Mouse (Mus musculus) embryonic facial prominence, embryonic 15.5 days (tissue): ENCODE measurements around the gene Clec16a. TPM values are rescaled to one million over a fixed set of nuclear protein-coding genes. Genes with fewer than 3 reads are reported as not detected.

Experiments used
- ATAC-seq: fragments of 200-750 bp; cut with Nextera tagmentation; 2 replicates; pipeline ENCODE4 v1.8.0; 2017; ENCODE audit warnings: low read depth, moderate TSS enrichment; ENCODE audit not compliant: insufficient number of reproducible peaks, low FRiP score, low TSS enrichment
- H3K27ac ChIP-seq: fragments of 300-500 bp; sonication (generic); replicated peaks from 2 replicates; pipeline ENCODE4 v1.5.1; 2015; ENCODE audit warnings: mild to moderate bottlenecking, inconsistent platforms
- H3K27me3 ChIP-seq: fragments of 300-500 bp; sonication (generic); 2 replicates; pipeline ENCODE4 v1.6.1; 2015; ENCODE audit warnings: inconsistent platforms
- H3K36me3 ChIP-seq: fragments of 300-500 bp; sonication (generic); 2 replicates; pipeline ENCODE4 v1.6.1; 2015; ENCODE audit warnings: mild to moderate bottlenecking, inconsistent platforms
- H3K4me1 ChIP-seq: fragments of 300-500 bp; sonication (generic); 2 replicates; pipeline ENCODE4 v1.6.1; 2015; ENCODE audit warnings: inconsistent platforms
- H3K4me2 ChIP-seq: fragments of 300-500 bp; sonication (generic); replicated peaks from 2 replicates; pipeline ENCODE4 v1.6.1; 2015; ENCODE audit warnings: mild to moderate bottlenecking, inconsistent platforms
- H3K4me3 ChIP-seq: fragments of 300-500 bp; sonication (generic); replicated peaks from 2 replicates; pipeline ENCODE4 v1.5.1; 2015; ENCODE audit warnings: mild to moderate bottlenecking, inconsistent platforms
- H3K9ac ChIP-seq: fragments of 300-500 bp; sonication (generic); 2 replicates; pipeline ENCODE4 v1.6.1; 2015; ENCODE audit warnings: inconsistent platforms
- H3K9me3 ChIP-seq: fragments of 300-500 bp; sonication (generic); replicated peaks from 2 replicates; pipeline ENCODE4 v1.6.1; 2016; ENCODE audit warnings: inconsistent platforms
- WGBS: fragments of 180-500 bp; shearing (Covaris S2); methylation state at CpG from one replicate; pipeline ENCODE4 v1.1.7; 2015; 5-methylcytosine and 5-hydroxymethylcytosine counted together
- polyA plus RNA-seq: library from polyadenylated mRNA; unstranded; fragments of >200 nt; fragmentation: Nextera tagmentation; extraction: Ambion mirVana; gene quantifications from 2 replicates; pipeline ENCODE4 v1.2.1, GENCODE M21; 2015

Gene Clec16a
- polyA plus RNA-seq, 1 experiment from 2014 or later, result 39.6 TPM

GRCm38 (mm10) chr16:10683193-10684000 lies 138.3 kb downstream of the Clec16a start:
- Histone ChIP-seq H3K4me2 (no peak overlapping the region), H3K4me3 (no peak overlapping the region), H3K9me3 (no peaks in the 10 kb centered on the region), H3K4me1 (no peaks in the 10 kb centered on the region), H3K36me3 (no peaks in the 10 kb centered on the region), H3K9ac (no peak overlapping the region), H3K27ac (no peak overlapping the region), H3K27me3 (no peaks in the 10 kb centered on the region)
- 78% methylated on average over 8 of the region's 8 CpGs for WGBS
- no peak for ATAC-seq

DNA sequence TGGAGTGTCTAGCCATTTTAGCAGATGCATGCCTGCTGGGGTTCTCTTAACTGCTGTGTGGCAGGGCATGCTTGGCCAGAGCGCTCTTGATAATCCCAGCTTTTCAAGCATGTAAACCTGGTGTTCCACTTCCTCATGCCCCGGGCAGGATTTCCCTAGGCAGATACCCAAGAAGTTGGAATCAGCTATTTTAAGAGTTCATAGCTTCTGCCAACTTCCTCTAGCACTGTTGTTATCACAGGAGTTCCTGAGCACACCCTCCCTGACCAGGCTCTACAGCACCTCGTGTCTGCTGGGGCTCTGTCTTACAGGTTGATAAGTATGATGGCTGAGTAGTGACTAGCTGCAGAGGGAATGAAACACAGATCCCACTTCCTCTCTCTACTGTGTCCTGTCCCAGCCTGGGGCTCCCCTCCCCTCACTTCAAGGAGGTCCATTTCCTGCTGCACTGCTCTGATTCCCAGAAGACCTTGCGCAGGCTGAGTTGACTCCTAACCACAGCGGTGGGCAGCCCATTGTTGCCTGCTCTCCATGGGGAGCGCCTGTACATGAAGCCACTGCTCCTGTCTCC lies 144.7 kb downstream of the Clec16a start:
- H3K27ac ChIP-seq, result no peak overlapping the region
- no peak overlapping the region for H3K4me3 ChIP-seq
- 0 out of 2 replicates have a peak, but pooled peaks cover 4% of the 10 kb centered on the region for H3K36me3 ChIP-seq
- WGBS, result 73% methylated on average over 6 of the region's 6 CpGs
- ATAC-seq, result no peak
- no peak overlapping the region for H3K9ac ChIP-seq
- no peaks in the 10 kb centered on the region for H3K9me3 ChIP-seq
- H3K4me2 ChIP-seq, result no peak overlapping the region
- H3K27me3 ChIP-seq, result no peaks in the 10 kb centered on the region
- peaks cover 13% of the 10 kb centered on the region for H3K4me1 ChIP-seq

DNA sequence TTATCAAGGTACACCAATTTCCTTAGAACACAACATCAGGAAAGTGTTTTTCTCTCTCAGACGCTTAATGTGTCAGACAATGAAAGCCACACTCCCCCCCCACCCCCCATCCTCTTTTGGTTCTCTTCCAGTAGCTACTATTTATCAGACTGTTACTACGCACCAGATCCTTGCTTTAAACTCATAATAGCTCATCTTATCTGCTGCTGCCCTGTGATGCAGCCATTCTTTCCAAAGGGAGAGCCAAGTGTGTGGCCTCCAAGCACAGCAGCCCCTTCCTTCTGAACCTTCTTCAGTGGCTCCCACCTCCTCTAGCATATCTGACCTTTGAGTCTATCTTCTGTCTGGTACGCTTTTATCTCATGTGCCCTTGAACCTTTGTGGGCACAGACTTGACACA lies 145.3 kb downstream of the Clec16a start:
- Histone ChIP-seq H3K4me1 (peaks cover 13% of the 10 kb centered on the region), H3K4me3 (no peak overlapping the region), H3K4me2 (no peak overlapping the region), H3K36me3 (0 out of 2 replicates have a peak, but pooled peaks cover 4% of the 10 kb centered on the region), H3K27ac (no peak overlapping the region), H3K9ac (no peak overlapping the region), H3K9me3 (no peaks in the 10 kb centered on the region), H3K27me3 (no peaks in the 10 kb centered on the region)
- ATAC-seq, result no peak
- WGBS, result 91% methylated on average over 3 of the region's 3 CpGs

- no peak for ATAC-seq
These were observed 146.6 kb downstream of the Clec16a start for GRCm38 (mm10) chr16:10691705-10692104.

GRCm38 (mm10) chr16:10692848-10693247 lies 147.7 kb downstream of the Clec16a start:
- no peak overlapping the region for H3K4me3 ChIP-seq
- no peak for ATAC-seq
- H3K9me3 ChIP-seq, result no peaks in the 10 kb centered on the region
- H3K27me3 ChIP-seq, result no peaks in the 10 kb centered on the region
- H3K27ac ChIP-seq, result no peak overlapping the region
- WGBS, result 71% methylated on average over 8 of the region's 8 CpGs
- 0 out of 2 replicates have a peak, but pooled peaks cover 4% of the 10 kb centered on the region for H3K36me3 ChIP-seq
- no peak overlapping the region for H3K4me2 ChIP-seq
- H3K9ac ChIP-seq, result no peak overlapping the region
- H3K4me1 ChIP-seq, result peaks cover 17% of the 10 kb centered on the region

More at GRCm38 (mm10) chr16:10691705-10692104, 146.6 kb downstream of the Clec16a start:
- Histone ChIP-seq H3K9me3 (no peaks in the 10 kb centered on the region), H3K36me3 (0 out of 2 replicates have a peak, but pooled peaks cover 4% of the 10 kb centered on the region), H3K9ac (no peak overlapping the region), H3K27ac (no peak overlapping the region), H3K4me1 (peaks cover 13% of the 10 kb centered on the region), H3K27me3 (no peaks in the 10 kb centered on the region), H3K4me3 (no peak overlapping the region), H3K4me2 (no peak overlapping the region)
- WGBS, result 84% methylated on average over 5 of the region's 5 CpGs

DNA sequence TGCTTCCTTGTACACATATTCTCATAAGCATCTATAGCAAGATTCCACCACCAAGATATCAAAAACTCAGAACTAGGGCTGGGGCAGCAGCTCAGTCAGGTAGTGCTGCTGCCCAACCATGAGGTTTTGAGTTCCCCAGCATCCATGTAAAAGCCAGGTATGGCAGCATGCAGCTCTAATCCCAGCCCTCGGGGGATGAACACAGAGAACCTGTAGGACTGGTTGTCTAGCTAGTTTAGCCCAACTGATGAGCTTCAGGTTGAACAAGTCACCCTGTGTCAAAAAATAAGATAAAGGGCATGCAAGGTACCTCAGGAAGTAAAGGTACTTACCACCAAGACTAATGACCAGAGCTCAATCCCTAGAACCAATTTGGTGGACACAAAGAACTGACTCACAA lies 148.3 kb downstream of the Clec16a start:
- Histone ChIP-seq H3K36me3 (0 out of 2 replicates have a peak, but pooled peaks cover 4% of the 10 kb centered on the region), H3K27me3 (no peaks in the 10 kb centered on the region), H3K4me2 (no peak overlapping the region), H3K9ac (no peak overlapping the region), H3K4me3 (no peak overlapping the region), H3K27ac (no peak overlapping the region), H3K4me1 (peaks cover 17% of the 10 kb centered on the region), H3K9me3 (no peaks in the 10 kb centered on the region)
- WGBS, result 64% methylated on average over 1 of the region's 1 CpGs
- ATAC-seq, result no peak

DNA sequence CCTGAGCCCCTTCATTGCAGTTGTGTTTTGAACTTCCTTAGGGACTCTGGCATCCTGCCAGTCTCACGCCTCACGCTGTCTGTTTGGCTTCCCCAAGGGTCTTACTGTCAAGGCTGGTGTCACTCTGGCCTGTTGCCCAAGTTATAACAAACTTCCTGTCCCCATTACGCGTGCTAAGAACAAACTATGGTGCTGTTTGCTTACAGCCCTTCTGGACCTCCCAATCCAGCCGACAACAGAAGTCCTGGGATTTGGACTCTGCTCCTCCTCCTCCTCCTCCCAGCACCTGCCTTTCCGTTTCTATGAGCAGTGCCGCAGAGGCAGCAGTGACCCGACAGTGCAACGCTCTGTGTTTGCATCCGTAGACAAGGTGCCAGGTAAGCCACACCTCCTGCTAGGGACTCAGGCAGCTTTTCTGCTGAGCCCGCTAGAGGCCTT lies 149.3 kb downstream of the Clec16a start:
- Histone ChIP-seq H3K9ac (no peak overlapping the region), H3K27ac (no peak overlapping the region), H3K36me3 (0 out of 2 replicates have a peak, but pooled peaks cover 4% of the 10 kb centered on the region), H3K27me3 (no peaks in the 10 kb centered on the region), H3K9me3 (no peaks in the 10 kb centered on the region), H3K4me2 (no peak overlapping the region), H3K4me1 (peaks cover 17% of the 10 kb centered on the region), H3K4me3 (no peak overlapping the region)
- ATAC-seq, result no peak
- 39% methylated on average over 11 of the region's 11 CpGs for WGBS

DNA sequence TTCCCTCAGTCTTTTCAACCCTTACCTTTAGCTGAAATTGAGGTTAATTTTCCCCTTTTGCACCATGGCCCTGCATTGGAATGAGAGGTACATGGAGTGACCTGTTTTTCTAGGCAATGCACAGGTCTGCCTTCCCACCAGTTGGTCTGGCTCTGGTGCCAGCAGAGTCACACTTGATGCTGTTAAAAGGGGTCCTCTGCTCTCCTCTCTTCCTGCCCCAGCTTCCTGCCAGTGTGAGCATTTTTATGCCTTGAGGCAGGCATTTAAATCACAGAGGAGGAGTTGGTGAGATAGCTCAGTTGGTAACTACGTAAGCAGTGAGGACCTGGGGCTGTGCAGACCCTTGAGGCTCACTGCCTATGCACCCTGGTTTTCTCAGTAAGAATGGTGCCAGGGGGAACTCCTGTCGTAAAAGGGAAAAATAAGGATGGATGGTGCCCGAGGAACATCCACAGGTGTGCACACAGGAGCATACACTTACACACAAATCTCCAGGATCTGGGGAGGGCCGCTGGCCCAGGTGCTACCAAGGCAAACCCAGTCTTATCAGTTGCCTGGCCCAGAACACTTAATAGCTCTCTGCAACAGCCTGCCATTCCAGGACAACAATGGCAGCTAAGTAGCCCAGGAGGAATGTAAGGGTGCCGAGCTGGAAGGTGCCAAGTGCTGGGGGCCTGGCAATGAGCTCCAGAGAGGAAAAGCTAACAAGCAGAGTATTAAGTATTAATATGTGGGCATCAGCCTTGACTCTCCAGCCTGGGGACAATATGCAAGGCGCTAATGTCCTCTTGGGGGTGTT lies 152.9 kb downstream of the Clec16a start:
- Histone ChIP-seq H3K9ac (no peak overlapping the region), H3K4me2 (no peak overlapping the region), H3K36me3 (no peaks in the 10 kb centered on the region), H3K27ac (no peak overlapping the region), H3K4me3 (no peak overlapping the region), H3K4me1 (peaks cover 12% of the 10 kb centered on the region), H3K9me3 (no peaks in the 10 kb centered on the region), H3K27me3 (no peaks in the 10 kb centered on the region)
- no peak for ATAC-seq
- 75% methylated on average over 6 of the region's 6 CpGs for WGBS

- H3K4me2 ChIP-seq, result no peak overlapping the region
- no peaks in the 10 kb centered on the region for H3K9me3 ChIP-seq
- no peak overlapping the region for H3K27ac ChIP-seq
- H3K36me3 ChIP-seq, result no peaks in the 10 kb centered on the region
- no peak overlapping the region for H3K9ac ChIP-seq
- H3K27me3 ChIP-seq, result no peaks in the 10 kb centered on the region
- H3K4me3 ChIP-seq, result no peak overlapping the region
- peaks cover 14% of the 10 kb centered on the region for H3K4me1 ChIP-seq
- 44% methylated on average over 3 of the region's 3 CpGs for WGBS
- ATAC-seq, result no peak
These were observed 154.2 kb downstream of the Clec16a start for GRCm38 (mm10) chr16:10699316-10699715.

DNA sequence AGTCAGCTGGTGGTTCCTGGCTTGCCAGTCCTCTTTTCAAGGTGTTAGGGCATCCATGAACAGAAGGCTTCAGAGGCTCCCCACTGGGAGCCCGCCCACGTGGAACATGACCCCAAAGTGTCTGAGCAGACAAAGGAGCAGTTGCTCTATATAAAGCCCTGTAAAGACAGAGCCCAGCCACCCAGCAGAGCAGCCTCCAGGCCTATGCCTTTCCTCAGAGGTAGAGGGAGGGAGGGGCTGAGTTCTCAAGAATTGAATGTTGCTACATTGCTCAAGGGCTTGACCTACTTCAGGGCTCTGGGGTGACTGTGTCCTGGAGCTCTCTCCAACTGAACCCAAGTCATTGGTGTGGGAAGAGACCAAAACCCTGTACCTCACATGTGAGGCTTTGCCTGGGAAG lies 155.0 kb downstream of the Clec16a start:
- 33% methylated on average over 2 of the region's 2 CpGs for WGBS
- no peak overlapping the region for H3K9ac ChIP-seq
- H3K4me2 ChIP-seq, result no peak overlapping the region
- peaks cover 10% of the 10 kb centered on the region; the same call in 1 of the 2 replicates for H3K4me1 ChIP-seq
- H3K4me3 ChIP-seq, result no peak overlapping the region
- ATAC-seq, result no peak
- H3K36me3 ChIP-seq, result no peaks in the 10 kb centered on the region
- H3K9me3 ChIP-seq, result no peaks in the 10 kb centered on the region
- H3K27me3 ChIP-seq, result no peaks in the 10 kb centered on the region
- no peak overlapping the region for H3K27ac ChIP-seq

GRCm38 (mm10) chr16:10702399-10702798 lies 157.3 kb downstream of the Clec16a start:
- no peaks in the 10 kb centered on the region for H3K9me3 ChIP-seq
- 60% methylated on average over 2 of the region's 2 CpGs for WGBS
- H3K9ac ChIP-seq, result no peak overlapping the region
- H3K4me1 ChIP-seq, result peaks cover 6% of the 10 kb centered on the region; the same call in 1 of the 2 replicates
- no peaks in the 10 kb centered on the region for H3K27me3 ChIP-seq
- no peaks in the 10 kb centered on the region for H3K36me3 ChIP-seq
- no peak overlapping the region for H3K4me2 ChIP-seq
- no peak overlapping the region for H3K27ac ChIP-seq
- no peak for ATAC-seq
- no peak overlapping the region for H3K4me3 ChIP-seq
